Mouse (Mus musculus) kidney, adult 8-10 months (tissue): Measurements from ENCODE around the gene Acsf3.
A peak's percentile ranks its signal among the peaks of the same experiment; 100 is the strongest.

ENCODE experiments used
- DNase-seq, 2 experiments: peaks; one replicate each; pipeline ENCODE4 v3.0.0; 2022

Acsf3 gene

DNA sequence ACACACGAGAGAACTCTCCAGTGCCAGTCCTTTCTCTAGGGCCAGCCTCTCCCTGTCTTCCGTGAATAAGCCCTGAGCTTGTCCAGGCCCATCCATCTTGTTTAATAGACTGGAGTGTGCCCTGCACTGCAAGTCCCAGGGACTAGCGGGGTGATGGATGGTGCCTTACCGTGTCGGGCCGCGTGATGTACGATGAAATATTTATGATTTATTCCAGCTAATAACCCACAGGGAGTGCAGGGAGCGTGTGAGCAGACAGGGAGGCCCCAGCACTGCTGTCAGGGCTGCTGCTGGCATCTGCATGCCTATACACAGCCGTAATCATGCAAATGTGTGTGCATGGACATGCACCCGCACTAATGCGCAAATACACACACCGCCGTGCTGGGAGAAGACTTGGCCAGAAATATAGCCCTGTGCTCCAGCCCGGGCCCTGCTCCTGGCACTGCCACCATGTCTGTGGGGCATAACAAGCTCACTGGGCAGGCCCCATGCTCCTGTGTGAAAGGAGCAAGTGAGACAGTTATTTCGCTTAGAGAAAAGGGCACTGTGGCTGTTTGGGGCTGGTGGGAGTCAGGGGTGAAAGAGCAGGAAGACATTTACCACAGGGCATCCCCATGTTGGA lies 36.7 kb downstream of the Acsf3 start:
- DNase-seq = no peak

- DNase-seq = no peak
Observed at GRCm38 (mm10) chr8:122812610-122813250, 37.4 kb downstream of the Acsf3 start.

DNA sequence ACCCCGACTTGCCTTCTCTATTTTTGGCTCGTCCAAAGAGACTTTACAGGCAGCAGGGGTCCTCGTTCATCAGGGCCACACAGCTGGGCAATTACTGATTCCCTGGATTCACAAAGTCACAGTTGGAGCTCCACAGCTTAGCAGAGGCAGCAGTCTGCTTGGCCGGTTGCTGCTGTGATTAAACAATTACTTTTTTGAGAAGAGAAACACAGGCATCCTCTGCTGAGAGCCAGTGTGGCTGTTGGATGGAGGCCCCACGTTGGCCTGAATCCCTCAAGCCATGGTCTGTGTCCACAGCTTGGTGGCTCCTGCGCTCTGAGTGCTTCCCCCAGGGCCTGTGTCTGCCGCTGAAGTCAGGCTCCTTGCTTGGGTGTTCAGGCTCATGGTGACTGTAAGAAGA lies 39.3 kb downstream of the Acsf3 start:
- DNase-seq = no peak

GRCm38 (mm10) chr8:122816965-122817364 lies 41.7 kb downstream of the Acsf3 start:
- no peak for DNase-seq

DNA sequence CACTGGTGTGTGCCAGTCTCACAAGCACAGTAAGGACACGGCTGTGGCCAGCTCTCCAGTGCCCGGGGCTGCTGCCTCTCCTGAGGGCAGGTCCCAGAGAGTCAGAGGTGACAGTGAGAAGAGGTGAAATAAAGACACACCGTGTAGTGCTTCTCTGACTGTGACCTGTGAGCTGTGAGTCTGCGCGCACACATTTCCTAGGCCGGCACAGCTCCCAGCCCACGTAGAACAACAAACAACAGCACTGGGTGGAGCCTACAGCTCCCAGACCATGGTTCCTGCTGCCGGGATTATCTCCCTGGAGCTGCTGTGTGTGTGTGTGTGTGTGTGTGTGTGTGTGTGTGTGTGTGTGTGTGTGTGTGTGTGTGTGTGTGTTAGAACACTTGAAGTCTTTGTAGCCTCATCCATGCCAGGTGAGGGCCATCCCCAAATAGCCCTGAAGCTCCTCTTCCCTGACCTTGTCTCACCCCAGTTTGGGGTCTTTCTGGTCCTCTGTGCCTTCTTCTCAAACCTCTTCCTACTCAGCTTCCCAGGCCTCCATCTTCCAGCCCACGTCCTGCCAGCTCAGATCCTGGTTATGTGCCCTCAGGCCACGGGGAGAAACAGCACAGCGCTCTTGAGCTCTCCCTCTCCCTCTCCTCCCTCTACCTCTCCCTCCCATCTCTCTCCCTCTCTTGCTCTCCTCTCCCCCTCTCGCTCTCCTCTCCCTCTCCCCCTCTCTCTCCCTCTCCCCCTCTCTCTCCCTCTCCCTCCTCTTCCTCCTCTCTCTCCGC lies 42.6 kb downstream of the Acsf3 start:
- DNase-seq = no peak

DNA sequence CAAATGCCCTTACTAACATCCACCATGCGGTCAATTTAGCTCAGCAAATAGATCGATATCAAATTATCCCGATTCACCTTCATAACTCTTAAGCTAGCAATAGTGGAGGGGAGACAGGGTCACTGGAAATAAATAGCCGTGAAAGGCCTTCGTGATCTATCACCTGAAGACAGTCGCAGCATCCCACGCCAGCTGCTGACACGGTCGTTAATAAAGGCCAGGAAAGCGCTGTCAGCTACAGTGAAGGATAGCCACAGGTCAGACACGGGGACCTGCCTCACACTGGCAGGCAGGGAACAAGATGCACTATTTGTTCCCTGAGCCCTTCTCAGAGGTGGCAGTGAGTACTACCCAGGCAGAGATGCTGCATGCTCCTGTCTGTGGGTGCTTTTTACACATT lies 44.5 kb downstream of the Acsf3 start:
- DNase-seq = no peak

DNA sequence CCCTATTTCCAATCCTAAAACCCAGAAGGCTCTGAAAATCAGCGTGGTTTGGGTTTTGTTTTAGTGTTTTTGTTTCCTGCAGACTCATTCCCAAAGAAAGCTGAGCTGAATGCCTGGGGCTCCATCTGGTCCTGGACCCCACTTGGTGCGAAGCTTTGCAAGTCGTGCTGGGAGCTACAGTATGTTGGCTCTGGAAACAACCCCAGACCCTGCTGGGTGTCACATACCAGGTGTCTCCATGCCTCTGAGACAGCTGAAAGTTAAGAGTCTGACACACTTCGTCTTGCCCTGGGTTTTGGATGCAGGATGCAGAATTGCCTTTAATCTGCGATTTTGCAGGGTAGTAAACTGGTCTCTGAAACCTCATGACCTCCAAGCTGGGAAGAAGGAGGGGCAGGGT lies 49.3 kb downstream of the Acsf3 start:
- DNase-seq = no peak

DNA sequence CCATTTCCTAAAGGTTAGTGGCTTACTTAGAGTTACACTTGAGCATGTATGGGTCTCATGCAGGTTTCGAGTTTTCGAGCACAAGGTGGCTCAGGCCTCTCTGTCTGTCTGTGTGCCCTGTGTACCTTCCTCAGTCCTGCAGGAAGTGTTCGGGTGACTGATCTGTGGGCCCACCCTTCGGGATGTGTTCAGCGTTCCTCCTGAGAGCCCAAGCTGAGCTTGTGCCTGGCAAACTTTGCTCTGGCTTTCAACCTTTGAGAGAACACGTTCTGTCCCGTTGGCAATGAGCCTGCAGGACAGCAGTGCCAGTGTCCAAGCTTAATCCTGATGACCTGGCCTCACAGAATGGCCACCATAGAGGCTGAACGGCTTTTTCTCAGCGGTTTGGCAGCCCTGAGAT lies 49.7 kb downstream of the Acsf3 start:
- peak; percentile 74 to 83 for DNase-seq

DNA sequence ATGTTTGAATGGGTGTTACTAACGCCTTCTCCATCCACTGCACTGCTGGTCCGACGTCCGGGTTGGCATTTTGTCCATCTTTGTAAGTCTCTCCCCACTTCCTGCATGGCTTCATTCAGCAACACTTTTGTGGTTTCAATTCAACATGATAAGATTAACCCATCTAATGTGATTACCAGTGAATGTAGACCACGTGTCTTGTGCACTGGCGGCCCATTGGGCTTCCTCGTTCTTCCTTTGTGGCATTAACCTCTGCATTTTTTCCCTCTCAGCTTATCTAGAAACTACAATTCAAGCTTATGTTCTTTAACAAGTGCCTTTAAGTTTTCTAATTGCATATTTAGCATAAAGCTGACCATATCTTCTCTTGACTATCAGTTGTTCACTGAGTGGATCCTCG lies 50.1 kb downstream of the Acsf3 start:
- DNase-seq = no peak

DNA sequence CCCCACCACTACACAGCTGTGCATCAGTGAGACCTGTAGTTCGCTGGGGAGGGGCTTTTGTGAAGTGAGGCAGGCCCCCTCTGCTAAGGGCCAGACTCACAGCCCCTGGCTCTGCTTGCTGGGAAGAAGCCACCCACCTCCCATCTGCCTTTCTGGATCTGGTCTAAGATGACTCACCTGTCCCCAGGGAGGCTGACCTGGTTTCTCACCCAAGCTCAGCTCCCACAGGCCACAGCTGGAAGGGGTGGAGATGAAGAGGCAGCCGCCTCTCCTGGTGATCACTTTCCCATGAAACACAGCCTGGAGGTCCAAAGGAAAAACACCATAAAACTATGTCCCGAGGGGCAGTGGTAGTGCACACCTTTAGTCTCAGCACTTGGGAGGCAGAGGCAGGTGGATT lies 54.1 kb downstream of the Acsf3 start:
- no peak for DNase-seq

- peak; percentile 75 to 93 for DNase-seq
Observed at GRCm38 (mm10) chr8:122830349-122831061, 55.2 kb downstream of the Acsf3 start.

DNA sequence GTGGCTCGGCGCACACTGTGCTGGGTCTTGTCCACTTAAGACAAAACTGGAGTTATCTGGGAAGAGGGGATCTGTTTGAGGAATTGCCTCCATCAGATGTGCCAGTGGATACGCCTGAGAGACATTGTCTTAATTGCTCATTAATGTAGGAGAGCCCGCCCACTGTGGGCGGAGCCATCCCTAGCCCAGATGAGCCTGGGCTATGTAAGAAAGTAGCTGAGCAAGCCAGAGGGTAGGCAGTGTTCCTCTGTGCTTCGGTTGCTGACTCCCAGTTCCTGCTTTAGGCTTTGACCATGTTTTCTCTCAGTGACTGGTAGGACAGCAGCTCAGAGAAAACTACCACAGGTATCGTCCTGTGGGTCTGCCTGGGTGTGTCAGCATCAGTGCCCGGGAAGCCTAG lies 59.1 kb downstream of the Acsf3 start:
- DNase-seq = peak in 1 of 2 experiments; percentile 47

DNA sequence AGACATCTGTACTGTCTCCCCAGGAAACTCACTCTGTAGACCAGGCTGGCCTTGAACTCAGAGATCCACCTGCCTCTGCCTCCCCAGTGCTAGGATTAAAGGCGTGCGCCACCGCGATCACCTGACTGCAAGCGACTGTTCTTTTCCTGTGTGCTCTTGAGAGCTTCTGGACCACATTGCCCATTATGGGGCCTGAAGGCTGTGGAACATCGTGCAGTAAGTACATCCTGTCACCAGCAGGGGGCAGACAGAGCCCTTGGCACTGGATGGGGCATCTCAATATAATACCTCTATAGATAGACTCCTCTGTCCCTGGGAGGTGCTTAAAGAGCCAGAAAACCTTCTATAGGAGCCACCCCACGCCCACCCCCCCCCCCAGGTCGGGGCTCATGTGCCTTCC lies 59.7 kb downstream of the Acsf3 start:
- DNase-seq = peak; percentile 51 to 71

DNA sequence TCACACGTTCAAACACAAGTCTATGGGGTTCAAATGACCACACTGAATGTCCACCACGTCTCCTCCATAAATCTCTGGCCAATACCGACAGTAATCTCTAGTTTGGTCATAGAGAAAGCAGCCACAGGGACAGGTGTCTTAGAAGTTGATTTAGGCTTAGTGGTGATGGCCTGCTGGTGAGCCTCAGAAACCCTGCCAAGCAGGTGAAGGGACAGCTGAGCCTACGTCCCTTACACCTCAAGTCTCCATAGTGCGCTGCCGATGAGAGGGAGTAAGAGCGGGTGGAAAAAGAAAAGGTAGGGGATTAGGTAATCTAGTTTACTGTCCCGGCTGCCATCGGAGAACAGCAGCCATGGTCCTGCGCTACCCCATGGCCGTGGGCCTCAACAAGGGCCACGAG lies 60.9 kb downstream of the Acsf3 start:
- no peak for DNase-seq

DNA sequence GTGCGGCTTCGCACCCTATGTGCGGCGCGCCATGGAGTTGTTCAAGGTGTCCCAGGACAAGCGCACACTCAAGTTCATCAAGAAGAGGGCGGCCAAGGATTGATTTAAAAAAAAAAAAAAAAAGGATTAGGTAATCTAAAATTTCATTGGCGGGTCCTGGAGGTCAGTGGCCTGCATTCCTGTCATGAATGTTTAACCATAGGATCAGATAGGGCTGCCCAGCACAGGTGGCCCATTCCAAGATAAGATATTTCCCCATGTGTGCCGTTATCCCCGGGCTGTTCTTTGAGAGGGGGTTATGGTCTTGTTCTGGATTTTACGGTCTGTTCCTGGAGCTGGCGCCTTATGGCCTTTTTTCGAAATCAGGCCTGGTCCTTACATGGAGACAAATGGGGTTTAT lies 61.4 kb downstream of the Acsf3 start:
- DNase-seq = no peak

DNA sequence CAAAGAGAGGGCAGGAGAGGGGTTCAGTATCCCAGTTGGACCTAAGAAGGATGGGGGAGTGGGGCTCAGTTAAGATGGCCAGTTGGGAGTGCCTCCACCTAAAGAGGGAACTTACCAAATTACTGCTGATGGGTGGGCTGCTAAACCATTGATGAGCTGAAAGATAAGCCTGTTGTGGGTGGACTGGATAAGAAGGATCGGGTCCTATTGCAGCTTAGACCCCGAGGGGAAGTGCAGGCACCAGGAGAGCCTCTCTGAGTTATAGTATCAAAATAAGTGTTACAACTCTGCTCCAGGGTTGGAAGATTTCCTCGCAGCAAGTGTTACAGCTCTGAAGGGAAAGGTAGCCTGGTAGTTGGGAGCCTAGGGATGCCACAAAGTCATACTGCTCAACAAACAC lies 68.9 kb downstream of the Acsf3 start:
- no peak for DNase-seq

GRCm38 (mm10) chr8:122845662-122846061 lies 70.4 kb downstream of the Acsf3 start:
- DNase-seq = no peak

- DNase-seq = no peak
Observed at GRCm38 (mm10) chr8:122847829-122848561, 72.7 kb downstream of the Acsf3 start, which contains the start of gene Cdh15. Gene Cdh15 (plus strand): TSS chr8:122847966.

GRCm38 (mm10) chr8:122849152-122849910 lies 74.0 kb downstream of the Acsf3 start:
- DNase-seq = no peak

- DNase-seq = no peak
Observed at GRCm38 (mm10) chr8:122850641-122851240, 75.5 kb downstream of the Acsf3 start.
